Mouse (Mus musculus) neural tube, embryonic 10.5 days (tissue): ENCODE measurements at regions not wholly inside any gene's neighbourhood (a gene's known extent, or its start where the extent isn't known, plus 50 kb on each side); places are given as distances from the start of the nearest gene placed in this dataset.

ENCODE experiments used
- DNase-seq: peaks from one replicate; pipeline ENCODE4 v3.0.0-alpha.2; 2017; ENCODE audit warnings: low spot score; ENCODE audit errors: extremely low spot score

DNA sequence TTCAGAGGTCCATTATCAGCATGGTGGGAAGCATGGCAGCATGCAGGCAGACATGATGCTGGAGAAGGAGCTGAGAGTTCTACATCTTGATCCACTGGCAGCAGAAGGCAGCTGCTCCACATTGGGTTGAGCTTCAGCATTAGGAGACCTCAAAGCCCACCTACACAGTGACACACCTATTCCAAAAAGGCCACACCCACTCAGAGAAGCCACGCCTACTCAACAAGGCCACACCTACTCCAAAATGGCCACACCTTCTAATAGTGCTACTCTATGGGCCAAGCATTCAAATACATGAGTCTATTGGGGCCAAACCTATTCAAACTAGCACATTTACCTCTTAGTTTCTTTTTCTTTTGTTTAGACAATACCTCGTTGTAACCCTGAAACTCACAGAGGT is 50.4 kb upstream of the Sox13 start:
- no peak for DNase-seq
